18 mouse cellular contexts compared by ENCODE assay signal in genomic region chr10:58548739-58549138, GRCm38 (mm10). TPM values are rescaled to one million over a fixed set of nuclear protein-coding genes. Genes with fewer than 3 reads are reported as not detected.
DNase-seq lines count a peak whose midpoint lies in the region; ATAC-seq and TF ChIP-seq lines count a peak whose summit lies in the region.
"Had no signal": no experiment of that assay in that cellular context is flagged by ENCODE, and none has a peak within 500 bp of the region (broad histone marks: within the 10 kb centered on the region; RNA-seq: fewer than 3 reads in every experiment).

No protein-coding gene starts in this region.

- H3K9ac ChIP-seq in liver, embryonic 14.5 days (replicated peaks) = no peak overlapping the region
- H3K9ac ChIP-seq in liver, embryonic 11.5 days (ENCODE audit: low read depth, low read length) = no peak overlapping the region
- H3K9ac ChIP-seq in ES-Bruce4 (ENCODE audit: low read depth, poor library complexity, severe bottlenecking) = no peak overlapping the region
- H3K9ac ChIP-seq: heart, embryonic 15.5 days; hindbrain, embryonic 12.5 days; limb, embryonic 13.5 days; neural tube, embryonic 13.5 days had no signal

- no peak for TF ChIP-seq EP300 in liver, embryonic 14.5 days (IDR thresholded peaks at IDR 0.05; ENCODE audit: low read depth)
- TF ChIP-seq EP300 in ES-Bruce4 (IDR thresholded peaks at IDR 0.05; ENCODE audit: insufficient read depth, low read depth, low read length) = no peak

- intact Hi-C loops in gastrocnemius, adult 2 months (cut with DNase I) = no loop called here
- intact Hi-C loops in gastrocnemius, postnatal 14 days (cut with DNase I; ENCODE audit: low total_unique reads) = no loop called here

- H3K27ac ChIP-seq in gastrocnemius, adult 2 months = no peak overlapping the region
- H3K27ac ChIP-seq in liver, embryonic 14.5 days = no peak overlapping the region
- H3K27ac ChIP-seq in liver, embryonic 11.5 days (ENCODE audit: low read depth, low read length) = no peak overlapping the region
- no peak overlapping the region for H3K27ac ChIP-seq in ES-Bruce4 (ENCODE audit: insufficient read depth, low read length)
- no peak overlapping the region for H3K27ac ChIP-seq in heart, embryonic 10.5 days
- H3K27ac ChIP-seq: heart, embryonic 15.5 days; hindbrain, embryonic 12.5 days; limb, embryonic 13.5 days; neural tube, embryonic 13.5 days had no signal

- no peaks in the 10 kb centered on the region for H3K36me3 ChIP-seq in liver, embryonic 14.5 days (replicated peaks; ENCODE audit: control insufficient read depth, insufficient read depth, low read depth)
- no peaks in the 10 kb centered on the region; the same call in 1 of the 2 replicates for H3K36me3 ChIP-seq in liver, embryonic 11.5 days (ENCODE audit: control insufficient read depth, insufficient read depth, low read length)
- no peaks in the 10 kb centered on the region for H3K36me3 ChIP-seq in ES-Bruce4 (ENCODE audit: control insufficient read depth, insufficient read depth, low read length, poor library complexity, severe bottlenecking)
- H3K36me3 ChIP-seq in heart, embryonic 10.5 days = no peaks in the 10 kb centered on the region
- H3K36me3 ChIP-seq: G1E; heart, embryonic 15.5 days; hindbrain, embryonic 12.5 days had no signal

- no peak overlapping the region for H3K4me2 ChIP-seq in liver, embryonic 14.5 days (ENCODE audit: low read depth)
- H3K4me2 ChIP-seq in liver, embryonic 11.5 days = no peak overlapping the region
- H3K4me2 ChIP-seq: heart, embryonic 15.5 days; hindbrain, embryonic 12.5 days; limb, embryonic 13.5 days; neural tube, embryonic 13.5 days had no signal

- no peaks in the 10 kb centered on the region for H3K9me3 ChIP-seq in liver, embryonic 14.5 days (ENCODE audit: control insufficient read depth, low read length)
- H3K9me3 ChIP-seq in liver, embryonic 11.5 days (ENCODE audit: control insufficient read depth, low read length) = no peaks in the 10 kb centered on the region
- no peaks in the 10 kb centered on the region for H3K9me3 ChIP-seq in ES-Bruce4 (replicated peaks; ENCODE audit: control insufficient read depth, insufficient read depth, low read length, poor library complexity, severe bottlenecking)
- H3K9me3 ChIP-seq in heart, embryonic 10.5 days = no peaks in the 10 kb centered on the region
- H3K9me3 ChIP-seq: G1E; heart, embryonic 15.5 days; hindbrain, embryonic 12.5 days; limb, embryonic 13.5 days; neural tube, embryonic 13.5 days had no signal

- H3K27me3 ChIP-seq in liver, embryonic 14.5 days (ENCODE audit: control insufficient read depth, insufficient read depth, low read length) = no peaks in the 10 kb centered on the region
- no peaks in the 10 kb centered on the region for H3K27me3 ChIP-seq in liver, embryonic 11.5 days (replicated peaks; ENCODE audit: control insufficient read depth, insufficient read depth, low read length)
- H3K27me3 ChIP-seq in ES-Bruce4 (ENCODE audit: control insufficient read depth, insufficient read depth, low read length, poor library complexity, severe bottlenecking) = no peaks in the 10 kb centered on the region
- no peaks in the 10 kb centered on the region for H3K27me3 ChIP-seq in heart, embryonic 10.5 days (ENCODE audit: insufficient read depth, poor library complexity, severe bottlenecking)
- H3K27me3 ChIP-seq: heart, embryonic 15.5 days; hindbrain, embryonic 12.5 days; limb, embryonic 13.5 days; neural tube, embryonic 13.5 days had no signal

- peak; percentile 21; the same call in 1 of the 2 replicates for TF ChIP-seq CTCF in gastrocnemius, adult 2 months (IDR thresholded peaks at IDR 0.05)
- TF ChIP-seq CTCF in liver, embryonic 14.5 days (IDR thresholded peaks at IDR 0.05; ENCODE audit: low read depth) = peak; percentile 34; the same call in 1 of the 2 replicates
- TF ChIP-seq CTCF in ES-Bruce4 (IDR thresholded peaks at IDR 0.05; ENCODE audit: low read depth, low read length) = peak; percentile 35

- DNase-seq in gastrocnemius, adult 2 months = no peak
- no peak for DNase-seq in gastrocnemius, postnatal 14 days
- DNase-seq in liver, embryonic 14.5 days (ENCODE audit: low read depth in 3 of 3, low spot score in 3 of 3) = no peak
- no peak for DNase-seq in liver, embryonic 11.5 days (ENCODE audit: low spot score)
- peak; percentile 50 for DNase-seq in kidney, adult 9 months
- no peak for DNase-seq in right cerebral cortex, postnatal 4 days
- DNase-seq in heart, embryonic 10.5 days (ENCODE audit: low spot score) = no peak
- DNase-seq: cerebellum, adult 11 months; gastrocnemius, postnatal 10 days; midbrain, embryonic 14.5 days; spleen, adult 18-20 months had no signal

- no peaks in the 10 kb centered on the region for H3K4me1 ChIP-seq in liver, embryonic 14.5 days (replicated peaks; ENCODE audit: control insufficient read depth in 2 of 2, insufficient read depth in 2 of 2, low read length in 1 of 2)
- no peaks in the 10 kb centered on the region for H3K4me1 ChIP-seq in liver, embryonic 11.5 days (replicated peaks; ENCODE audit: control insufficient read depth, insufficient read depth, low read length)
- no peaks in the 10 kb centered on the region for H3K4me1 ChIP-seq in ES-Bruce4 (ENCODE audit: control insufficient read depth, insufficient read depth, low read length)
- no peaks in the 10 kb centered on the region for H3K4me1 ChIP-seq in heart, embryonic 10.5 days
- H3K4me1 ChIP-seq: heart, embryonic 15.5 days; hindbrain, embryonic 12.5 days; limb, embryonic 13.5 days; neural tube, embryonic 13.5 days had no signal

- H3K4me3 ChIP-seq in gastrocnemius, adult 2 months = no peak overlapping the region
- H3K4me3 ChIP-seq in liver, embryonic 14.5 days (ENCODE audit: insufficient read depth in 1 of 2, low read depth in 2 of 2, low read length in 2 of 2) = no peak overlapping the region
- no peak overlapping the region for H3K4me3 ChIP-seq in liver, embryonic 11.5 days (ENCODE audit: low read depth, low read length)
- no peak overlapping the region for H3K4me3 ChIP-seq in ES-Bruce4 (ENCODE audit: low read depth, low read length)
- no peak overlapping the region for H3K4me3 ChIP-seq in heart, embryonic 10.5 days
- H3K4me3 ChIP-seq: heart, embryonic 15.5 days; hindbrain, embryonic 12.5 days; limb, embryonic 13.5 days; neural tube, embryonic 13.5 days had no signal

- no peak for TF ChIP-seq POLR2A in ES-Bruce4 (IDR thresholded peaks at IDR 0.05; ENCODE audit: insufficient read depth, low read length)

- ATAC-seq in liver, embryonic 14.5 days (ENCODE audit: insufficient read depth) = no peak
- ATAC-seq in liver, embryonic 11.5 days (replicated peaks; ENCODE audit: low FRiP score) = no peak
- ATAC-seq: forebrain, embryonic 14.5 days had no signal

RNA-seq across cellular contexts. Expression of gene Ccdc138, which starts 51.0 kb away (rescaled TPM):
- under 1 TPM; 0.18 to 0.20 TPM for total RNA-seq in gastrocnemius, adult 2 months (2021)
- under 1 TPM; 0.35 to 0.74 TPM for total RNA-seq in gastrocnemius, postnatal 14 days (2021)
- polyA plus RNA-seq in liver, embryonic 14.5 days (2012; rRNA removed) = 0.64 and 1.3 TPM in 2 replicates
- polyA plus RNA-seq in liver, embryonic 14.5 days (2014; fragmentation: Nextera tagmentation; extraction: Ambion mirVana) = 1.6 and 2.1 TPM in 2 replicates
- 4.9 and 5.3 TPM in 2 replicates for polyA plus RNA-seq in liver, embryonic 11.5 days (2014; fragmentation: Nextera tagmentation; extraction: Ambion mirVana)
- polyA plus RNA-seq in ES-Bruce4 (2011; ENCODE audit: insufficient read depth, insufficient read length, low read depth, missing spikeins) = 19.3 TPM in 2 replicates
- polyA plus RNA-seq in heart, embryonic 10.5 days (2016; fragmentation: Nextera tagmentation; extraction: Ambion mirVana) = 7.8 and 10.0 TPM in 2 replicates
